Mouse (Mus musculus) G1E-ER4 (cell line): ENCODE results near the gene Camk1. TPM values are rescaled to one million over a fixed set of nuclear protein-coding genes. Genes with fewer than 3 reads are reported as not detected.

ENCODE experiments used
- GATA1 ChIP-seq: IDR thresholded peaks from one replicate; pipeline ENCODE4 v1.8.0; 2012; ENCODE audit warnings: low read length, inconsistent platforms
- polyA plus RNA-seq: library from polyadenylated mRNA; stranded (reverse); fragments of >175 nt; gene quantifications from 2 replicates; pipeline ENCODE4 v1.2.3, GENCODE M21; 2012

Gene Camk1
- not detected in 2 replicates for polyA plus RNA-seq

DNA sequence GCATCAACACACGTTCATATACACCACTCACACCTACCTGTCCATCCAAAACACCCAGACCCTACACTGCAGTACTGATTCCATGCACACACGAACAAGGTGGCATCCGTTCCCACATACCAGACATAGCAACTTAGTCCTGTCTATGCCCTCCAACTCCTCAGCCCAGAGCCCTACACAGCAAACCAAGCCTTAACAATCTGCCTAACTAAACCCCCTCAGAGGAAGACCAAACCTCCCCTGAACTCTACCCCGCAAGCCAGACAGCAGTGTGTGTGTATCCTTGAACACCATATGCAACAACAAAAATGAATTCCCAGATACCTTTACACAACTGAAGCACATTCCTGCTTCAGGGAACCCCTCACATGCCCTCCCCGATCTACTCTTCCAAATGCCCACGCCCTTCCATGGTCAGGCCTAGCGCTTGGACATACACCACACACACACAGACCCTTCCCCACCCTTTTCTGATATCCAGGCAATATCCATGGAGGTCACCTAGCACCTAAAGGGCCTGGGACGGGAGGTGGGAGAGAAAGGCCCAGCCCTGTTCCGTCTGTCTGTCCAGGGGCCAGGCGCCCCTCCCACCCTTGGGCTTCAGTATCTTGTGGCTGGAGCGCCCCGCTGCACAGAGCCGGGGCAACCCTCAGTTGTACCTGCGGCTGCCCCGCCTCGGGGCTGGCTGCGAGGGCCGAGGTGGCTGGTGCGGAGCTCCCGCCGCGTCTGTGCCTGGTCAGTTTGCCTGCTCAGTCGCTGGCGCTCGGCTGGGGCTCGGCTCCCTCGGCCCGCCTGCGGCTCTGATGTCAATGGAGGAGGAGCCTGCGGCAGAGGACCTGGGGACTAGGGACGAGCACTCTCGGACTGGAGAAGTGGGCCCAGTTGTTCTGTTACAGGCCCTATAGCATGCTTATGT, at the start of gene Camk1:
Gene Camk1, minus strand, starts transcription at position 808 of the 916 bp plus-strand sequence.
- no peak for TF ChIP-seq GATA1

DNA sequence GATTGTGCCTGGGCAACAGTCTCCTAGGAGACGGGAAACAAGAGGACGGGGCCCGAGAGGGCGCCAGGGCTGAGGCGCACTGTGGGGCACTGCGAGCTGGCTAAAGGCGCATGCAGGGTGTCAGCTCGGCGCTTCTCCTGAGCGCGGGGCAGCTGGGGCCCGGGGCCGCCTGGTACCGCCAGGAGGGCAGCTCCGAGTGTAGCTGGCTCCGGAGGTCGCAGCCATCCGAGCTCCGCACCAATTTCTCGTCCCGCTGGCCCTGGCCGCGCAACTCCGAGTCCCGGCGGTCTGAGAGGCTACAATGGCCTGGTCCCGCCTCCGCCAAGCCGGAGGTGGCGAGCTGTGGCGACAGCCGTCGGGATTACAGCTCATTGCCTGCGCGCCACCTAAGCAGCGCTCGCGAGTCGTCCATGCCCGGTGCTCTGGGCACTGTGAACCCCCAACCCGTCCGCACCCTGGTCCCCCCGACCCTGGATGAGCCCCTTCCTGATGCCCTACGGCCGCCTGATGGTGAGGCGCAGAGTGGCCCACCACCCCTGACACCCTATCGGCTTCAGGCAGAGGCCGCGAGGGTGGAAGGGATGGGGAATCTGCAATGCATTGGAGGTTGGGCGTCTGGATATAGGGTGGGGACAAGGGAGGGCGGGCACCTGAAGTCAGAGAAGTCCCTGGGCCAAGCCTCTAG, 48.7 kb upstream of the Camk1 start:
- no peak for TF ChIP-seq GATA1

DNA sequence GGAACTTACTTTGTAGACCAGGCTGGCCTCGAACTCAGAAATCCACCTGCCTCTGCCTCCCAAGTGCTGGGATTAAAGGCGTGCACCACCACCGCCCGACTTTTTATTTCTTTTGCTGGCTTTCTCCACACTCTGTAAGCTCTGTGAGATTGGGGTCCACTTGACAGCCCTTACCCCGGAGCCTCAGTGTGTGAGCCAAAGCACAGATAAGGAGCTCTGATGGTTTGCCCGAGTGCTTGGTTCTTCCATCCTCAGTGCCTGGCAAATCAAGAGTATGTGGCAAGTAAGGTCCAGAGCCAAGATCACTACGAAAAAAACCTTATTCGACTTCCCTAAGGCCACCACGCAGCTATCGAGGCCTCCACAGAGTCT, 48.2 kb upstream of the Camk1 start:
- no peak for TF ChIP-seq GATA1

DNA sequence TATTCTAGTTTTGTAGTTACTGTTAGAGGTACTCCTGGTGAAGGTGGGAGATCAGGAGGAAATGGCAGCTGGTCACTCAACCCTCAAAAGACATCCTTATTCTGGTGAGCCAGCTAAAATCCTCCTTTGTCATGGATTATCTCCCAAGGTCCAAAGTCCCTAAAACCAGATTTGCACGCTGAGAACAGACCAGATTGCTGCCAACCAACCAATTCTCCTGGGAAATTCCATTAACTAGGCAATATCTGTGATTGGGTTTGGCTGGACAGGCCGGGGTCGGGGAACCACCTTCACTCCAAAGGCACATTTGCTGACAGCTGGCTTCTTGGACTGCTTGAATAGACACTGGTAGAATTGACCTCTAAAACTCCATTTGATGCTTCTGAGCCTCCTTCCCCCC, 46.9 kb upstream of the Camk1 start:
- no peak for TF ChIP-seq GATA1

DNA sequence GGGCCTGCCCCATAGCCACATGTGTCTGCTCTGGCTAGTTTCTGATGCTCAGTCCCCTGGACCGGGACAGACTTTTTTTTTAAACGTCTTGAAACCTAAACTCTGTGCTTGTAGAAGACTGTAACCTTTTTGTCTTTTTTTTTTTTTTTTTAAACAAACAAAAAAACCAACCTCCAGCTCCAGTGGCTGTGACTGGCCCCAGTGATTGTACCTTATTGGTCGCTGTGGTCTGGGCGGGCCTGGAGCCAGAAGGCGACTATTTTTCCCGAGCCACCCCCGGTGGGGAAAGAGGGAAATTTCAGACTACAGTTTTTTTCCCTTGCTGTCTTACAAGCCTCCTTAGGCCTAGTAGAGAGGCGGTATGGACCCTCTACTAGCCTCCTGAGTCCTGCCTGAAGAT, 45.2 kb upstream of the Camk1 start, which contains the start of gene Ttll3:
Gene Ttll3, plus strand, starts transcription at position 301 of the 400 bp plus-strand sequence.
- TF ChIP-seq GATA1 = no peak

DNA sequence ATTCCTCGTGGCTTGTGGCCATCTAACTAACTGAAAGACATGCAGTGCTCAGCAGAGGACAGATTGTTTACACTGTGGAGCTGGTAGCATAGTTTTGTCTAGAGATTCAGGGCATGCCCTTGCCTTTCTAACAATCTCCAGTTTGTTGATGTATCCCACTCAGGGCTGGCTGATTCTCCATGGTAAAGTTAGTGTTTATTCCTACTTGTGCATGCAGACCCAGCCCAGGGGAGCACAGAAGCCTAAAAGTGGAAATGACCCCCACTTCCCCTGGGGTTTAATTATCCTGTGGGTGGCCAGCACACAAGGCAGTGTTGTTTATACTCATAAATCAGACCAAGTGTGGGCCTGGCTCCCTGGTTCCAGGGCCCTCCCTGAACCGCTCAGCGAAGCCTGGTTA, 42.2 kb upstream of the Camk1 start:
- TF ChIP-seq GATA1 = no peak

DNA sequence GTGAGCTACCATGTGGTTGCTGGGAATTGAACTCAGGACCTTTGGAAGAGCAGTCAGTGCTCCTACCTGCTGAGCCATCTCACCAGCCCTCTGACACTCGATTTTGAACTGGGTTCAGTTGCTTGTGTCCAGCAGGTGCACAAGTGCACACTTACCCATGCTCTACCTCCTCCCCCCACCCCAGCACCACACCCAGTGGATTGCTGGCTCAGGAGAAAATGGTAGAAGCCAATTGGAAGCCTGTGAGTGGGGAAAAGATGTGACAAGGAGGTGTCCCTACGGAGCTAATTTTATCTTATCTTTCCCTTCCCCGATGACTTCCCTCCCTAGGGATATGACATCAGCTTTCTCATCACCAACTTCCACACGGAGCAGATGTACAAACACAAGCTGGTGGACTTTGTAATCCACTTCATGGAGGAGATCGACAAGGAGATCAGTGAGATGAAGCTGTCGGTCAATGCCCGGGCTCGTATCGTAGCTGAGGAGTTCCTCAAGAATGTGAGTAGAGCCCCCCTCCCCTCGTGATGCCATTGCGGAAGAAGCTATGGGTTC, 41.5 kb upstream of the Camk1 start:
- TF ChIP-seq GATA1 = no peak

DNA sequence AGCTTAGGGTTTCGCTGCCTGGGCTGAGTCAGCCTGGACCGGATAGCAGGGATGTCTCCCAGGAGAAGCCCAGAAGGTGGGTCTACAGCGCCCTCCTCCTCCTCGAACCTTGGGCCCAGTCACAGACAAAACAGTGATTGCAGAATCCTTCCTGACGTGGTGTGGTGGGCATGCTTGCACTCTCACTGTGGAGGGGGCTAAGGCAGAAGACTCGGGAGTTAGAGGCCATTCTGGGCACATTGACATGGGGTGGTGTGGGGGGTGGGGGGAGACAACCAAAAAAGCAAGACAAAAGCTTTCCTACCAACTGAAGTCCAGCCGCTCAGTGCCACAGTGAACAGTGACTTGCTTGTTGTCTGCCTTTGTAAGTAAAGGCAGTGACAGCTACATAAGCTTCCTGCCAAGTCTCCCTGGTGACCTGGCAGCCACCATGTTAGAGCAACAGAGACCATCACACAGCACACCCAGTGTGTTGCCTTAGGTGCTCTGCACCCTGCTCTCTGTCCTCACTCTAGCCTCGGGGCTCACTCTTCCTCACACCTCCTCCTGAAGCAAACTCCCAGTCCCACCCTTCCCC, 40.7 kb upstream of the Camk1 start:
- TF ChIP-seq GATA1 = no peak

DNA sequence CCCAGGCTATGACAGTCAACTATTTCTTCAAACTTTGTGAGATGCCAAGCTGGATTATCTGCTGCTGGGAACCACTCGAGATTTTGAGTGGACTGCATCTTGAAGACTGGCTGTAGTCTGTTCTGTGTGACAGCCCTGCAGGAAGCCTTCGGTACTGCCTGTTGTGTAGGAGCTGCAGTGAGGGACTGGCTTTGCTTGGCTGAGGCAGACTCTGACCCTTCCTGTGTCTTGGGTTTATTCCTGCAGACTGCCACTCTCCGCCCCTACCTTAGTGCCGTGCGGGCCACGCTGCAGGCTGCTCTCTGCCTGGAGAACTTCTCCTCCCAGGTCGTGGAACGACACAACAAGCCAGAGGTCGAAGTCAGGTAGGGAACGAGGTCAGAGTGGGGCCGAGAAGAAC, 36.7 kb upstream of the Camk1 start:
- TF ChIP-seq GATA1 = no peak

DNA sequence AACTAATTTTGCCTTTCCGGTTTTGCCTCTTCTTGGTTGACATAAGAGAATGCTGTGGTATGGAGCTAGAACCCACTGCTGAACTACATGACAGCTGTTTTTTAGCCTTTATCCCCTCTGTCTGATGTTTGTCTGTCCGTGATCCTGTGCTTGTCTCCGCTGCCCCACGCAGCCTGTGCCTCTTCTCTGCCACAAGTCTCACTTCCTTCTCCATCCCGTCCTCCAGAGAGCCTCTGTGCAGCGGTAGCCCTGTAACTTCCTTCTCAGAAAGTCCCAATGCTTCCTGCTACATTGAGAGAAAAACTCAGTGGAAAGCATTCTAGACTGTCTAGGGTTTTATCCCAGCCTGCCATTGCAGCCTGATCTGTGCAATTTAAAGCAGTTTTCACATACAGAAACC, 35.5 kb upstream of the Camk1 start:
- no peak for TF ChIP-seq GATA1

DNA sequence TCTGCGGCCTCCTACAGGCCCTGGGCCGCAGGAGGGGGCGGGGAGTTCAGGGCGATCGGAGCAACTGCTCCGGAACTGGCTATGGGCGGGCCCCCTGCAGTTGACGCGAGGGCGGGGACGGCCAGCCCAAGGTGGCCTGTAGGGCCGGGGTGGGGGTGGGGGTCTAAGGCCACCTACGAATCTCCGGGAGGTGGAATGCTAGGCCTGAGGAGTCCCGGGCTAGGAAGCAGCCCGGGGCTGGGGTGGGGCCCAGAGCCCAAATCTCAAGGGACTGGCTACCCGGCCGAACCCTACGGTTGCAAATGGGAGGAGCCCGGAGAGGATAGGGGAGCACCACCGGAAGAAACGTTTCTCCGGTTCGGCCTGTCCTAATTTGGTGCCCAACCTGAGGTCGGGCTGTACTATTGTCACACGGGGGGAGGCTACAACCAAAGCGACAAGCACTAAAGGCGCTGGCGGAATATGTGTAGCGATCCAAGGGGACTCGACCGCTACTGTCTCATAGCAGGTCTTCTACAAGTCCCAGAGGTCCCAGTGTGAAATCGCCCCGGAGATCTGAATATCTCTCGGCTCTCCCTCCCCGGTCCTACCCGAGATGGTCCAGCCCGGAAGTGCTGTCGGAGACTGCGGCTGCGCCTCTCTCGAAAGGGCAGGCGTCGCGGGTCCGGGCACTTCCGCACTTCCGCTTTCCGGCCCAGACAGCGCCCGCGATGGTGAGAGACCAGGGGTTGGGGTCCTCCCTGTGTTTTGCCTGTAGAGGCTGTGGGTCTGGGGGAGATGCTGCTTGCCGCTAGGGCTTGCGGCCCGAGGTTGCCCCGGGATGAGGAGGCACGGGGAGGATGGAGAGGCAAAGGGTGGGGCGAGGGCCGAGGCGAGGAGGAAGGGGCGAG, 34.0 kb upstream of the Camk1 start, which contains the start of the genes Tada3 and Arpc4:
Gene Tada3, minus strand, starts transcription at position 388 of the 890 bp plus-strand sequence.
Gene Arpc4, plus strand, starts transcription at position 620 of the 890 bp plus-strand sequence.
- no peak for TF ChIP-seq GATA1

DNA sequence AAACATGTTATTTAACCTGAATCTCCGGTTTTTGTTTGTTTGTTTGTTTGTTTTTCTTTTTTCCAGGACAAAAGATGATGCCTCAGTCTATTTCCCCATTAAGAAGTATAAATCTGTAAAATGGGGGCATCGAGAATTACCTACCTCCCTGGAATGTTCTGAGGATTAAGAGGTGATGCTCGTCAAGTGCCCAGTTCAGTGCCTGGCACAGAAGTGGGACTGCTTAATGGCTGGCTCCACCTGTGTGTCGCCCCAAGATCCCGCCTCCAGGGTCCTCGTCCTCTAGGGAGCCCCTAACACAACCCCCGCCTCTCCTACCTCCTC, 33.4 kb upstream of the Camk1 start:
- TF ChIP-seq GATA1 = no peak

DNA sequence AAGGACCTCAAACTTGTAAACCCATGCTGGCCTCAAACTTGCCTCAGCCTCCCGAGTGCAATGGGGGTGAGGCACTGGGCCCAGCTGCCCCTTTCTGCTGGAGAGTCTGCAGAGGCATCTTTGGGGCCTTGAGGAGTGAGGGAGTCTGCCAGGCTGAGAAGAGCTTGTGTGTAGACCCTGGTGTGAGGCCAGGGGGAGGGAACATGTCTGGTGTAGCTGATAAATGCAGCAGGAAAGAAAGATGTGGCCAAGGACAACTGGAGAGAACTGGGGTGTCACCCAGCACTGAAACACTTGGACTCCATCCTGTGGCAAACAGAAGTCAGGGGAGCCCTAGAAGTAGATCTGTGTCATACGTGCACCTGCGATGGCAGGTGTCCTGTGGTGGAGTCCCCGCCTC, 29.7 kb upstream of the Camk1 start:
- no peak for TF ChIP-seq GATA1

DNA sequence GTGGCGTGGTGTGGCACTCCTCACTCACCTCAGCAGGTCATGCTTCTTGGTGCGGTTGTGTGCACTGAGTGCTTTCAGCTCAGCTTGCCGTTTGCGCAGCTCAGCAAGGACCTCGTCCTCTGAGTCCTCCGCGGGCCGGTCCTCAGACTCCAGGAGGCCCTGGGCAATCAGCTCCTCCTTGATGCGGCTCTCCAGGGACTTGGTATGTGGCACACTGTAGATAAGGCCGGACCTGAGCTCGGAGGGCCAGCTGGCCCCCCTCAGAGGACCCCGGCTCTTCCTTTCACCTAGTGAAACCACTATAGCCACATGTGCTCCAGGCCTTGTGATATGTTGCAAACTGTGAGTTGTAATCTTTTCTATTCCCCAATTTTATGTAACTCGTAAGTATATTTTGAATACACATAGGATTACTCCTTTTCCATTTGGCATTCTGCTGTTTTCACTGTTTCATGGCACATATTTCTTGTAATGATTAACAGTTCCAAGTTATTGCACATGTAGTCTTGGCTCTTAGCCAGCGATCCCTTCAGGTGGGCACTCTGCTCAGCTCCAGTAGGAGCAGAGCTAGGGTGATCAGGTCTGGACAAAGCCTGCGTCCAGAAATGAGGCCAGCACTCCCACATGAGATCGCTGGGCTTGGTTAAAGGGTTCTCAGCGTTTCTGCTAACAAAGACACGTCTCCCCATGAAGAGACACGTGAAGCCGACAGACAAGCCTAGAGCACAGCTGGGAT, 26.6 kb upstream of the Camk1 start:
- no peak for TF ChIP-seq GATA1
